Mouse (Mus musculus): ENCODE data around the gene Rab25. TPM values are rescaled to one million over a fixed set of nuclear protein-coding genes. Genes with fewer than 3 reads are reported as not detected.

The Rab25 gene
- total RNA-seq, 2 experiments from 2014 or later, result 0.14 TPM; not detected in 1

DNA sequence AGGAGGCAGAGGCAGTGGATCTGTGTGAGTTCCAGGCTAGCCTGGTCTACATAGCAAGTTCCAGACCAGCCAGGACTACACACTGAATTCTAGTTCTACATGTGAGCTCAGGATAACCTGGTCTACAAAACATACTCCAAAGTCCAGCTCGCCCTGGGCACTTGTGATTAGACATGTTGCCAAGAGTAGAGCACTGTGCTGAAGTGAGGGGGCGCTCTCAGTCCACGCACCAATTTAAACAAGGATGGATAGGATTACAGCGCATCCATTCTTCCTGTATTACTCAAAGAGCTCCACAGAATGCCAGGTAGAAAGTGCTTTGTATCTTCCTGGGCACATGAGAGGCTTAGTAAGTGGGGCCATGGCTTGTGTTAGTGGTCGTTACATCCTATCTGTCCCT lies 3.6 kb downstream of the Rab25 start:
- no peak for ATAC-seq (replicated peaks; ENCODE audit: low FRiP score, low TSS enrichment, poor library complexity, severe bottlenecking)

DNA sequence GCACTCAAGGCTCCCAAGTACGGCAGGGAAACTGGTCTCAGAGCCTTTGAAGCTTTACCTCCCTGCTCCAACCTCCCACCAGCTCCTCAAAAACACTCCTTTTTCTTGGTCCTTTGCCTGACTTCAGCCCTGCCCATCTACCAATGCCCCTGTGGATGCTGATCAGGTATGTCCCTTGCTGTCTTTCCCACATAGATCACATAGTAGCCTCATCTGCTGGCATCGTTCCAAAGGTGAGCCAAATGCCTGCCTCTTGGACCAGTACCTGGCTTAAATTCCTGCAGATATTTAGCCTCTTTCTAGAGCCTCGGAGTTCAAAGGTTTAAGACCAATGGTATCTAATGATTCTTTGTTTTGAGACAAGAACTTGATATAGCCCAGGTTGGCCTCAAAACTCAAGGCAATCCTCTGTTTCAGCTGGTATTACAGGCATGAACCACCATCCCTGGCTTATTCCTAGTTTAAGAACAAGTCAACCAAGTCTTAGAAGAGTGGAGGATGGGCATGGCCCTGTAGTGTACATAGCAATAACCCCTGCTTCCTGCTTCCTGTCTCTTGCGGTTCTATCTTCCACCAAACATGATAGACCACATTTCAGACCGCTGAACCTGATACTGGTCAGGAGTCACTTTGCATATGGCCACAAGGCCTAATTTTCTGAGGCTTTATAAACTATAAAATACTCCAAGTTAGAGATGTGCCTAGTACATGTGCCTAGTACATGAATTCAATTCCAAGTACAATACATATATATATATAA lies 4.3 kb downstream of the Rab25 start:
- no peak for ATAC-seq (replicated peaks; ENCODE audit: low FRiP score, low TSS enrichment, poor library complexity, severe bottlenecking)

DNA sequence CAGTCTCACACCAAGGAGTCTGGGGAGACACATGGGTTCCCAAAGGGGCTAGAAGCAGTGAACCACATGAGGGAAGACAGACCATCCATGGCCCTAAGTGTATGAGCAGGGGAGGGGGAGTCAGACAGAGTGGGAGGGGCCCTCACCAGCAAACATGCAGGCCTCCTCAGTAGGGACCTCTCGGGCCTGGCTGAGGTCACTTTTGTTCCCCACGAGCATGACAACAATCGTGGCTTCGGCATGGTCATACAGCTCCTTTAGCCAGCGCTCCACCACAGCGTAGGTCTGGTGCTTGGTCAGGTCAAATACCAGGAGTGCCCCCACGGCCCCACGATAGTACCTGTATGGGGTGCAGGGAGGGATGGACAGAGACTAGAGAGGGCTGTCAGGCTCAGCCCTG lies 4.9 kb downstream of the Rab25 start:
- no peak for ATAC-seq (replicated peaks; ENCODE audit: low FRiP score, low TSS enrichment, poor library complexity, severe bottlenecking)

DNA sequence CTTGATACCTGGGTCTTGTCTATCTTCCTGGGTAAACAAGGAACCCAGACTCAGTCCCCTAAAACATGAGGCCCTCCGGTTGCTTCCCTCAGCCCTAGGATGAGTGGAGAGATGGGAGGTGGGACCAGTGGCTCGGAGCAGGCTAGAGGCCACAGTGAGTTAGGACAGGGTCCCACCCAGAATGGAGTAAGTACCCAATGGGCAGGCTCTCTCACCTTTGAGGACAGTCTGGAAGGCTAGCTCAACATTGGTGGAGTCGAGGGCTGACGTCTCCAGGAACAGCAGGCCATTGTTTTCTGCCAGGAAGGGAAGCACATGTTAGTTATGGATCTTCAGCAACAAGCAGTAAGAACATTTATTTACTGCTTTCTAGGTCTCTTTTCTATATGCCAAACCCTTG lies 5.6 kb downstream of the Rab25 start:
- ATAC-seq (replicated peaks; ENCODE audit: low FRiP score, low TSS enrichment, poor library complexity, severe bottlenecking), result no peak

DNA sequence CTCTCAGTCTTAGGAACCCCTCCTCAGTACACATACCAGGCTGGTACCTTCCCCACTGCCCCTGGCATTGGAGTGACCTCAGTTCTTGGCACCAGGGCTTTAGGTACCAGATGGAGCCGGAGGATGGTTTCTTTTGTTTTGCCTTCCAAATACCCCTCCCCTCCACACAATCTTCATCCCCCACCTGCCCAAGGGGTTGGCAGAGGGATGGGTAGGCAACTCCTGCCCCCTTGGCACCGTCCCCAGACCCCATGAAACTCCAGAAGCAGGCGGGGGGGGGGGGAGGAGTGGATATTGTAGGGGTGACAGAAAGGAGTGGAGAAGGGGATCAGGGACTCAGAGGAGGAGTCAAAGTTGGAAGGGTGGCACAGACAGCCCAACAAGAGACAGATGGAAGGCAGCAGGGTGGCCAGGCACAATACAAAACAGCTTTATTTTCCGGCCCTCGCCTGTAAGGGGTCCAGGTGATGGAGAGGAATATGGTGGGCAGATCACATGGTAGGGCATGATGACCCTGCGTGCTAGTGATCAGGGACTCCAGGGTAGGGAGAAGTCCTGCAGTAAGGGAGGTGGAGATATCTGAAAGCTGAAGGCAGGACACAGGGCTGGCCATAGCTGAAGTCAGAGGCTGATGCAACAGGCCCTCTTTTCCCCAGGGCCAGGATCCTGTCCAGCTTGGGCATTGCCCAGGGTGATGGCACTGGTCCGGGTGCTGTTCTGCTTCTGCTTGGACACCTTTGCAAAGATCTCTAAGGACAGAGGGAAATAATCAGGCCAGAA lies 6.3 kb downstream of the Rab25 start:
- no peak for ATAC-seq (replicated peaks; ENCODE audit: low FRiP score, low TSS enrichment, poor library complexity, severe bottlenecking)

DNA sequence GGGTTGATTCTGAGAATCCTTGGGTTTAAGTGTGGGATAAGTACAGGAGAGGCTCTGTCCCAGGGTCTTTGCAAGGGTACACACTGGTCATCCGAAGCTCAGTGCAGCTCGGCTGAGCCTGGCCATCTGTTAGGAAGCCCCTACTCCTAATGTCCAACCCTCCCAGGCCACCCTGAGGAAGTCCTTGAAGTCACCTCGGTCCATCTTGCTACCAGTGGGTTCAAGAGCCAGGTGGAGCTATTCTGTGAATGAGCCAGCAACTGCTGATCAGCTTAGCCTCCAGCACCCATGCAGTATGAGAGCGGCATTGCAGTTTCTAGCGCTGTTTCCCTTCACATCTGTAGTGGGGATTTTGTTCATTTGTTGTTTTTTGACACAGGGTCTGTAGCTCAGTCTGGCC lies 8.0 kb downstream of the Rab25 start:
- ATAC-seq (replicated peaks; ENCODE audit: low FRiP score, low TSS enrichment, poor library complexity, severe bottlenecking), result no peak

DNA sequence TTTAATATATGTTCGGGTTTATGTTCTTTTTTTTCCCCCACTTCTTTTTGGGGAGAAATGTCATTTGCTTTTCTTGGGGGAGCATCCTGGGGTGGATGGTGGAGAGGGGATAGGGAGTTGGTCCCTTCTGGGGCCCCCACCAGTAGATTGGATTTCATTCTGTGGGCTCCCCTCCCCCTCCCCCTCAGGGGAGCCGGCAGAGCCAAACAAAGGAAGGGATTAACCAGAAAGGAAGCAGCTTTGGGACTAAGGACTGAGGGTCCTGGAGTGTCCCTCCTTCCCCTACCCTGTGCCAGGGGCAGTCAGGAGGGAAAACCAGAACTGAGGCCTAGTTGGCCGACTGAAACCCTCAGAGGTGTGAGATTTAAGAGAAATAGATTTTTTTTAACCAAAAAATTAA lies 8.7 kb downstream of the Rab25 start:
- ATAC-seq (replicated peaks; ENCODE audit: low FRiP score, low TSS enrichment, poor library complexity, severe bottlenecking), result no peak

DNA sequence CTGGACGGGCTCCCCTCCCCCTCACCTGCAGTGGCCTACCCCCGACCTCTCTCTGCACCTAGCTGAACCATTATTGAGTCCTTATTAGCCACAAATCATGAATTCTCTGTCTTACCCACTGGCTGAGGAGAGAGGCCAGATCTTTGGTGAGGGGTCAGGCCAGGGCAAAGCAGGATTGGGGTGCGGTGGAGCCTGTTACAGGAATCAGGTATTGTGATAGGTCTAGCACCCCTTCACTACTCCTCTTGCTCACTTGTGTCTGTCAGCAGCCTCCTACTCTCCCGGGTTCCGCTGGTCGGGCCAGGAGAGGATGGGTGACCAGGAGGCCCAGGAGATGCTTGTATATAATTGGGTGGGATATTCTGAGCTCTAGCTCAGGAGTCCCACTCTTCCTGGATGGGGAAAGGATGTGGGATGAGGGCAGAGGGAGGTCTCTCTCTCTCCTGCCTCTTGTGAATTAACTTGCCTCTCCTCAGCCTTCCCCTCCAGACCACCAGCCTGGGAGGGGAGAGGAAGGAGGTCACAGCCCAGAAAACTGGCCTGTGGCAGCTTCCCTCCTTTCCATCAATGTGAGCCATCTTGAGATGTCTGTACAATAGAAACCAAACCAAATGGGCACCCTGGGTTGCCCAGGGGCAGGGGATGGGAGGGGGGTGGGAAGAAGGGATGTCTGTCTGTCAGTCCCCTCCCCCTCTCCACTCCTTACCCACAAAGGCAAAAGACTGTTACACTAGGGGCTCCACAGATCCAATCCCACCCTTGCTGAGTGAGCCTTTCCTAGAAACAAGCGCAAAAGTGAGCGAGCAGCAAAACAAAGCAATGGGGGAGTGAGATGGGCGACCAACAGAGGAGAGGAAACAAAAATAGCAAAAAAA lies 9.6 kb downstream of the Rab25 start:
- no peak for ATAC-seq (replicated peaks; ENCODE audit: low FRiP score, low TSS enrichment, poor library complexity, severe bottlenecking)

DNA sequence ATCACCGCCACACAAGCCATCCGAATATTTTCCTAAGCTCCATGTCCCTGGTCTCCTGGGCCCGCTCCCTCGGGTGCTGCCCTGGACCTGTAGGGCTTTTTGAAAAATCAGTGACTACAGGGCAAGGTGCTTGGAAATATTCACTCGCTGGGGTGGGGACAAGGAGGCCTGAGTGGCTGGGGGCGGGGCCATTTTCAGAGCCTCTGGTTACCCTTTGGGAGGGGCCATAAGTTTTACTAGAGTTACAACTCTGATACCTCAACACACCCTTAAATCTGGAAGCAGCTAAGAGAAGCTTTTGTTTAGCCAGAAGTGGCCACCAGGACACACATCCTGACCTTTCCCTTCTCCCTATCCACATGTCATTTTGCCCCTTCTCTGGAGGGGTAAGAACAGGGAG lies 11.0 kb downstream of the Rab25 start:
- no peak for ATAC-seq (replicated peaks; ENCODE audit: low FRiP score, low TSS enrichment, poor library complexity, severe bottlenecking)

DNA sequence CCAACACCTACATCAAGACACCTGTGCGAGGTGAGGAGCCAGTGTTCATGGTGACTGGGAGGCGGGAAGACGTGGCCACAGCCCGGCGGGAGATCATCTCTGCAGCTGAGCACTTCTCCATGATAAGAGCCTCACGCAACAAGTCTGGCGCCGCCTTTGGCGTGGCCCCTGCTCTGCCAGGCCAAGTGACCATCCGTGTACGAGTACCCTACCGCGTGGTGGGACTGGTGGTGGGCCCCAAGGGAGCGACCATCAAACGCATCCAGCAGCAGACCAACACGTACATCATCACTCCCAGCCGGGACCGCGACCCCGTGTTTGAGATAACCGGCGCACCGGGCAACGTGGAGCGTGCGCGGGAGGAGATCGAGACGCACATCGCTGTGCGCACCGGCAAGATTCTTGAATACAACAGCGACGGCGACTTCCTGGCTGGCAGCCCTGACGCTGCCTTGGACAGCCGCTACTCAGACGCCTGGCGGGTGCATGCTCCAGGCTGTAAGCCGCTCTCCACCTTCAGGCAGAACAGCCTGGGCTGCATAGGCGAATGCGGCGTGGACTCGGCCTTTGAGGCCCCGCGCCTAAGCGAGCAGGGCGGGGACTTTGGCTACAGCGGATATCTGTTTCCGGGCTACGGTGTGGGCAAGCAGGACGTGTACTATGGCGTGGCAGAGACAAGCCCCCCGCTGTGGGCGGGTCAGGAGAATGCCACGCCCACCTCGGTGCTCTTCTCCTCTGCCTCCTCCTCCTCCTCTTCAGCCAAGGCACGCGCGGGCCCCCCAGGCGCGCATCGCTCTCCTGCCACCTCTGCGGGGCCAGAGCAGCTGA lies 11.8 kb downstream of the Rab25 start:
- peak; percentile 49 for ATAC-seq (replicated peaks; ENCODE audit: low FRiP score, low TSS enrichment, poor library complexity, severe bottlenecking)

DNA sequence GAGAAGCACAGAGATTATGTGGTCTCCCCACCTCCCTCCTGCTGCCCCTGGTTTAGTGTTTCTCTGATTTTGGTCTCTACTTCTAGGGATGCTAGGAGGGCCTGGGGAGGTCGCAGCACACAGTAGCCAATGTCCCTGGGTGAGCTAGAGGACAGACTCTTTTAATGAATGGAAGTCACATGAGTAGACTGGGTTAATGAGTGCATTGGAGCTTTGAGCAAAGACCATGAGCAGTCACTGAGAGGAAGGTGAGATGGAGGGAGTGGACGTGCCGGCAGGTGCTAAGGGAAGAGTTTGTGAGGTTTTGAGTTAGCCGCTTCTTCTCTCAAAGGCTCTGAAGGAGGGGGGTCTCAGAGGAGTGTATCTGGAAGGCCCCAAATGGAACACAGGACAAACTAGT lies 12.6 kb downstream of the Rab25 start:
- no peak for ATAC-seq (replicated peaks; ENCODE audit: low FRiP score, low TSS enrichment, poor library complexity, severe bottlenecking)

DNA sequence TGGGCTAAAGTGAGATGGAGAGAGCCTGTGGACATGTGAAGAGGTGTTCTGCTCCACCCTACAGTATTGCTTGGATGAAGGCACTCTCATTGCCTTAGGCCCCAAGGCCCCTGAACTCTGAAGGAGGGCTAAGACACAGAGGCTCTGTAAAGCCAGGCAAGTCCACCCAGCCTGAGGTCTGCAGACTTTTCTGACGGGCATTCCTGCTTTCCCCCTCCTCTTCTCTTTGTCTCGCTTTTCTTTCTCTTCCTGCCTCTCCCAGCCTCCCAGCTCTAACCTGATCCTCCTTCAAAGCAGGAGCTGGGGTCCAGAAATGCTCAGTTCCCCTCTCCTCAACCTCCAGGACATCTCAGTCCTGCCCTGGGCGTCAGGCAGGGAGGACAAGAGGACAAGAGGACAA lies 13.1 kb downstream of the Rab25 start:
- no peak for ATAC-seq (replicated peaks; ENCODE audit: low FRiP score, low TSS enrichment, poor library complexity, severe bottlenecking)

DNA sequence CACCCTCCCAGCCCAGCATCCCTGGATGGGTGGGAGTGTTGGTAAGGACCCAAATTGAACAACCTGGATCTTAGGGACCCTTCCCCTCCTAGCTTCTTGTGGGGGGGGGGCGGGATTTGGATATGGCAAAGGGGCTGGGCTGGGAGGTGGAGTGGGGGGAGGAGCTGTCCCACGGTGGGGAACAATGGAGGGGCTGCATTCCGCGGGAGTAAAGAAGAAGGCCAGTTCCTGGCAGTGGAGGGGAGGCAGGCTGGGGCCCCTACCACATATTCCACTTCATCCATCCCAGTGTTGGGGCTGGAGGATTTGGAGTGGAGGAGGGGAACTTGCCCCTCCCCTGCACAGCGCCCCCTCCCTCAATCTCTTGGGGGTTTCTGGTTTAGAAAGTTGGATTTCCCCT lies 14.4 kb downstream of the Rab25 start:
- no peak for ATAC-seq (replicated peaks; ENCODE audit: low FRiP score, low TSS enrichment, poor library complexity, severe bottlenecking)

DNA sequence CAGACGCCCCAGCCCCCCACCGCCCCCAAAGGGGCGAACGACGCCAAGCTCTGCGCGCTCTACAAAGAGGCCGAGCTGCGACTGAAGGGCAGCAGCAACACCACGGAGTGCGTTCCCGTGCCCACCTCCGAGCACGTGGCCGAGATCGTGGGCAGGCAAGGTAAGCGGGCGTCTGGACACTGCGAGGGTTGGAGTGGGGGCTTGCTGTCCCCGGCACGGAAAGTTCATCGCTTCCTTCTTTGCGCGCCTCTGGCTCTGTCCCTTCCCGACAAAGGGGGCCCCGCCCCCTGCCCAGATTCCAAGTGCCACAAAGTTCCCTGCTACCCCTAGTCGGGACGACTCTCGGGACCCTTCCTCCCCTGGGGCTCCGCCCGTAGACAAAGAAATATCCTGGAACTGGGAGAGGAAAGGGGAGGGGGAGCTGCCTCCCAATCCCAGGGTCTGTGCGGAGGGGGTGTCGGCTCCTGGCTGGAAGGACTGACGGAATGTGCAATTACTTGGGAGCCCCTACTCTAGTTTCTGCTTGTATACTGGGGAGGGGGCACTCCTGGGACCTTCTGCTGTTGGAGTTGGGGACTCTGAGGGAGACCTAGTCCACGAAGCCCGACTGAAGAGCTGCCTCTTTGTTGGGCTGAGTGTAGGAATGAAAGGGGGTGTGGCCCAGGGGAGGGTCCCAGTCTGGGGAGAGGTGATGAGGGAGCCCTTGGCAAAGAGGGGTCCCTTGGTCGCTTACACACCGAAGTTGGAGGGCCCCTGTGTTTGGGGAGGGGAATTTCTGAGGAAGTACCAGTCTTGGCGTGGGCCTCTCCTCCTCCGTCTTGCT lies 15.2 kb downstream of the Rab25 start:
- ATAC-seq (replicated peaks; ENCODE audit: low FRiP score, low TSS enrichment, poor library complexity, severe bottlenecking), result no peak

DNA sequence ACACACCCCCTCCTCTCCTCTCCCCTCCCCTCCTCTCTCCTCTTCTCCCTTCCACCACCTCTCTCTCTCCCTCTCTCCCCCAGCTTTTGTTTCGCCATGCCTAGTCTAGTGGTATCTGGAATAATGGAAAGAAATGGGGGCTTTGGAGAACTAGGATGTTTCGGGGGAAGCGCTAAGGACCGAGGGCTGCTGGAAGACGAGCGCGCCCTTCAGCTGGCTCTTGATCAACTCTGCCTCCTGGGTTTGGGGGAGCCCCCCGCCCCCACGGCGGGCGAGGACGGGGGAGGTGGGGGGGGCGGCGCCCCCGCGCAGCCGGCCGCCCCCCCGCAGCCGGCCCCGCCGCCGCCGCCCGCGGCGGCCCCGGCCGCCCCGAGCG lies 15.8 kb downstream of the Rab25 start, which contains the start of gene Mex3a:
TSS of gene Mex3a (plus strand) at position 97 of the 376 bp plus-strand sequence.
- no peak for ATAC-seq (replicated peaks; ENCODE audit: low FRiP score, low TSS enrichment, poor library complexity, severe bottlenecking)

DNA sequence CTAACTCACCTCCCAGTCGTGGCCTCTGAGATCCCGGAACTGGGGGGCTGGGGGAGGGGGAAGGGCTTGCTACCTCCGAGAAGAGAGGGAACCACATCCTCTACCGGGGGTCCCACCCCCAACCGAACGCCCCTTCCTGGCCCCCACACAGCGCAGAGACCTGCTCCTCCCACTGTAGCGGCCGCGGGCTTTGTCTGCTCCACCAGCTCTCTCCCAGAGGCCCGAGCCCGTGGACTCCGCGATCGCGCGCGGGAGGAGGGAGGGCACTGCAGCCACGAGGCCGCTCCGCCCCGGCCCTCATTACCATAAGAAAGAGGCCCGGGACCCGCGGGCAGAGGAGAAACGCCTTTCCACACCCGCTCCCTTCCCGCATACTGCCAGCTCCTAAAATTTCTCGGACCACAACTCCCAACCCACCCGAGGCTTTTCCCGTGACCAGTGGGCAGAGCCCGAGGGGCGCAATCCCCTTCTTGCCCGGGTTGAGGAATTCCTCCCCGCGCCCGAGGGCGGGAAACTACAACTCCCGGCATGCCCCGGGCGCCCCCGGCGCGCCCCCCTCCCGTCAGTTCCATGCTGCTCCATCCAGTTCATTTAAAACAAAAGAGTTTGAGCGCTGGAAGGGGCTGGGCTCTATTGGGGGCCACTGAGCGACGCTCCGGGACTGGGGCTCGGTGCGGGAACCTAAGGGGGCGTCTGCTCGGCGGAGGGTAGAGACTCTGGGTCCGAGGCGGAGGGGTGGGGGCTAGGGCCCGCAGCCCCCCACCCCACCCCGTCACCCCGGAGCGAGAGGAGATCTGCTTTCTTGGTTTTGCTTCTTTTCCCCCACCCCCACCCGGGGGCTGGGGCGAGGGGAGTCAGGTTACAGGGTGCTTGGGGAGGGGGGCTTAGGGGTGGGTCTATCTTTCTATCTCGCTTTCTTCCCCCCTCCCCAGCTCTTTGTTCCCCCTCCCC lies 16.5 kb downstream of the Rab25 start:
- ATAC-seq (replicated peaks; ENCODE audit: low FRiP score, low TSS enrichment, poor library complexity, severe bottlenecking), result peak; percentile 60

DNA sequence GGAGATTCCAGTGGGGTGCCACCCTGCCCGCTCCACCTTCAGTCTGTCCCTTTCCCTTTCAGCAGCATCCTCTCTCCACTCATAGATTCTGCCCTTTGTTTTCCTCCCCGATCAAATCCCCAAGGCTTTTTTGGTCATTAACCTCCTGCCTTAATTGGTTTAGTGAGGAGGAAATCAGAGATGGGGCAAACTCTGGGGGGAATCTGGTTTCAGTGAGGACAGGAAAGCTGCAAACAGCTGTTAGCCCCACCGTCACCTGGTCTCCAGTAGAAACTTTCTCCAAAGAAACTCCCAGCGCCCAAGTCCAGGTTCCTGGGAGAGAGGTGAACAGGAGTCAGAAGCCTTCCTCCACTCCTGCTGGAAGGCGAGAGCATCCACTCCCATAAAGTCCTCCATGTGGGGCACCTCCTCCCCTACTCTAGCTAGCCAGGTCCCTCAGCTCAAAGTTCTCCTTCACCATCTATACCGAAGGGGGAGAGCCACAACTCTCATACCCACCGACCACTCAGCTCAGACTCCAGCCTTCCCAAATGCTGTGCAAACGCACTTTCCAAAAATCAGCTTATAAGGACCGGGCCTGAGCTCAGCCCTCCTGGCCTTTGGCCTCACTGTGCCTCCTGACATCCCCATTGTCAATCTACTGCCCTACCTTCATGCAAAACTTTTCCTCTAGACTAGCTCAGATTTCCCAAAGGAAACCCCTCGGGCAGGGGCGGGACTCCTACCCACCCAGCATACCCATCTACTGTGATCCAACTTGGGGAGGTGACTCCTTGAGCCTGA lies 17.8 kb downstream of the Rab25 start:
- ATAC-seq (replicated peaks; ENCODE audit: low FRiP score, low TSS enrichment, poor library complexity, severe bottlenecking), result no peak

Data from megakaryocyte-erythroid progenitor cell, adult 5-6 weeks (primary cell).